Mouse (Mus musculus) bone marrow macrophage, adult 2 months (primary cell): Measurements from ENCODE around the gene Gabrr2. TPM values are rescaled to one million over a fixed set of nuclear protein-coding genes. Genes with fewer than 3 reads are reported as not detected.
A peak's percentile ranks its signal among the peaks of the same experiment; 100 is the strongest.

Source experiments
- H3K27ac ChIP-seq: 2 replicates; pipeline ENCODE4 v1.5.1; 2012; ENCODE audit warnings: low read depth, low read length; ENCODE audit not compliant: insufficient read depth
- H3K4me1 ChIP-seq: 2 replicates; pipeline ENCODE4 v1.6.1; 2012; ENCODE audit warnings: low read length; ENCODE audit not compliant: control insufficient read depth, insufficient read depth
- H3K4me3 ChIP-seq: 2 replicates; pipeline ENCODE4 v1.5.1; 2012; ENCODE audit warnings: mild to moderate bottlenecking, low read length, moderate library complexity; ENCODE audit not compliant: insufficient read depth
- CTCF ChIP-seq: IDR thresholded peaks from 2 replicates; pipeline ENCODE4 v1.5.1; 2012; ENCODE audit warnings: low read depth, mild to moderate bottlenecking, low read length, moderate library complexity
- POLR2A ChIP-seq: IDR thresholded peaks from 2 replicates; pipeline ENCODE4 v1.6.1; 2012; ENCODE audit warnings: mild to moderate bottlenecking, low read depth, low read length, borderline replicate concordance
- polyA plus RNA-seq: library from polyadenylated mRNA; stranded (reverse); fragments of >200 nt; gene quantifications from 2 replicates; pipeline ENCODE4 v1.2.4, GENCODE M21; 2012; ENCODE audit not compliant: missing spikeins, insufficient read depth, insufficient read length

Gabrr2 gene
- polyA plus RNA-seq, 1 experiment, result 0.31 TPM

- TF ChIP-seq CTCF, result no peak
- Histone ChIP-seq H3K27ac (no peak overlapping the region), H3K4me3 (no peak overlapping the region), H3K4me1 (peaks cover 8% of the 10 kb centered on the region)
Measured at GRCm38 (mm10) chr4:33067826-33068225, 5.0 kb downstream of the Gabrr2 start.

DNA sequence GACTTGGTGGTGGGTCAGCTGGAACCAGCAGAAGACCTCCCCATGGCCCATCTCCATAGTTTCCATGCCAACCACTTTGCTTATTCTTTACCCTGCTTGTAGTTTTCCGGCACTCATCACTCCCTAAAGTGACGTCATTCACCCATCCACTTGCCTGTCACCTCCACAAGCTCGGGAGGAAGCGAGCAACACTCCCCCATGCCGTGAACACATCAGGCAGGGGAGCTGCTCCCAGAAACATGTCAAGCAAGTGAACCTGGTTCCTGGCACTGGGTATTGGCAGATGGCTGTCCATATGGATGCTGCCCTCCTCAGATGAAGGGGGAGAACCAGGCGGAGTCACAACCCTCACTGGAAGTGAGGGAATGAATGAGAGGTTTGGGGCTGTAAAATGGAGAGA lies 6.1 kb downstream of the Gabrr2 start:
- TF ChIP-seq CTCF (no peak), POLR2A (no peak)
- Histone ChIP-seq H3K4me1 (peaks cover 17% of the 10 kb centered on the region), H3K4me3 (no peak overlapping the region), H3K27ac (no peak overlapping the region)

GRCm38 (mm10) chr4:33070326-33070725 lies 7.5 kb downstream of the Gabrr2 start:
- H3K4me3 ChIP-seq, result no peak overlapping the region
- no peak for TF ChIP-seq CTCF
- no peak for TF ChIP-seq POLR2A
- H3K4me1 ChIP-seq, result peaks cover 23% of the 10 kb centered on the region
- H3K27ac ChIP-seq, result no peak overlapping the region

DNA sequence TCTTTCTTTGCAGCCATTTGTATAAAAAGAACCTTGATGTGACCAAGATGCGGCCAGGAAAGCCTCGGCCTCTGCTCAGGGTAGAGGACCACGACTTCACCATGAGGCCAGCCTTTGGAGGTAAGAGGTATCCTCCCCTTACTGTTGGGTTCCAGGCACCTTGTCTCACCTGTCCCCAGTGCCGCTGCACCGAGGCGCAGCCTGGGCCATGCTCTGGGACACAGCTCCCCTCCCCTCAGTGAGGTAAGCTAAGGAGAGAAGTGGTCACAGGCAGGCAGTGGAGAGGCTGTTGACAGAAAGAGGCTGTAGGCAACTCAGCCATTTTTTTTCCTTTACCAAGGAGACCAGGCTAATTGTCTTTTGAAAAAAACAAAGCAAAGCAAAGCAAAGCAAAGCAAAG lies 8.5 kb downstream of the Gabrr2 start:
- Histone ChIP-seq H3K27ac (no peak overlapping the region), H3K4me3 (no peak overlapping the region), H3K4me1 (peaks cover 27% of the 10 kb centered on the region)
- no peak for TF ChIP-seq CTCF
- no peak for TF ChIP-seq POLR2A

DNA sequence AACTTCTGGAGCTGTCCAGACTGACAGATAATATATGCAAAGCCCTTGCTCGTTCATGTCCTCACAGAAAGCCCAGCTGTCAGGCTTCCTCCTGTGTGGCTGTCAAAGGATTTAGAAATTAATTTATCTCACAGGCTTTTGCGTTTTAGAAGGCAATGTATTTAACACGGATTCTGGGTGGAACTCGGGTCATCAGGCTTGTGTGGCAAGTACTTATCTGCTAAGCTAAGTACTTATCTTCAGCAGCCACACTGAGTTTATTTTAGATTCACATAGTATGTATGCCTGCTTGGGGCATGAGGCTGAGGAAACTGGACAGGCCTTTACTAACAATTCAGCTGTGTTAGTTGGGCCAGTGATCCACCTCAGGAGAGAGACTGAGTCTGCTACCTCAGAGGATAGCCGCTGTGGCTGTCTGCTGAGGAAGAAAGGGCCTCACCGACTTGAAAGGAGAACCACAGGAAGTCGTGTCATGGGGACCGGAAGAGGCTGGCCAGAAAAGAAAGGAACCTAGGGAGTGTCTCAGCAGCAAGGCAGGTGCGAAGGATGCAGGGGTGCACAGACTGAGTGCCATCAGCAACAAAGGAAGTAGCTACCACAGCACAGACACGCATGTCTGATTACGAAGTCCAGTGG lies 9.8 kb downstream of the Gabrr2 start:
- TF ChIP-seq CTCF, result no peak
- no peak for TF ChIP-seq POLR2A
- Histone ChIP-seq H3K4me3 (no peak overlapping the region), H3K4me1 (peaks cover 36% of the 10 kb centered on the region), H3K27ac (peak overlapping the region; percentile 52)

GRCm38 (mm10) chr4:33074406-33074805 lies 11.6 kb downstream of the Gabrr2 start:
- H3K4me1 ChIP-seq, result peaks cover 43% of the 10 kb centered on the region
- no peak overlapping the region for H3K4me3 ChIP-seq
- TF ChIP-seq POLR2A (no peak), CTCF (no peak)
- H3K27ac ChIP-seq, result no peak overlapping the region

DNA sequence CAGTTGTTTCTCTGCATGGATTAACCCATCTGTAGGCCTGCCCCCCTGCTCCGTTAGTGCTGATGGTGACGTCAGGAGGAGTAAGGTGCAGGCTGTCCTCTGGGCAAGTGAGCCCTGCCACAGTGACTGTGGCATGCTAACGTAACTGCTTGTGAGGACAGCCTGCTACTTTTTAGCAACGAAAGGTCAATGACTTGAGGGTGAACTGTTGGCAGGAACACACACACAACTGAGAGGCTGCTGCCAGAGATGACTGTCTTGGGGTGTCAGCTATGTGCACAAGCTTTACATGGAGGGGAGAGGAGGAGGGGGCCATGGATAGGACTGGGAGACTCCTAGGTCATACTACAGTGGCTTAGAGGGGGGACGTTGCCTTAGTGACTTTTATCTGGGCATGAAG lies 12.1 kb downstream of the Gabrr2 start:
- Histone ChIP-seq H3K4me3 (no peak overlapping the region), H3K27ac (no peak overlapping the region), H3K4me1 (peaks cover 47% of the 10 kb centered on the region)
- no peak for TF ChIP-seq POLR2A
- no peak for TF ChIP-seq CTCF

- TF ChIP-seq CTCF (no peak), POLR2A (no peak)
- Histone ChIP-seq H3K27ac (no peak overlapping the region), H3K4me1 (peaks cover 49% of the 10 kb centered on the region), H3K4me3 (no peak overlapping the region)
Measured at GRCm38 (mm10) chr4:33075776-33076524, 13.2 kb downstream of the Gabrr2 start.

- no peak for TF ChIP-seq CTCF
- no peak for TF ChIP-seq POLR2A
- no peak overlapping the region for H3K27ac ChIP-seq
- no peak overlapping the region for H3K4me3 ChIP-seq
- peaks cover 49% of the 10 kb centered on the region for H3K4me1 ChIP-seq
Measured at GRCm38 (mm10) chr4:33077161-33077560, 14.4 kb downstream of the Gabrr2 start.

- TF ChIP-seq CTCF, result no peak
- TF ChIP-seq POLR2A, result no peak
- no peak overlapping the region for H3K27ac ChIP-seq
Measured at GRCm38 (mm10) chr4:33077724-33078123, 14.9 kb downstream of the Gabrr2 start.

More at GRCm38 (mm10) chr4:33077724-33078123, 14.9 kb downstream of the Gabrr2 start:
- H3K4me1 ChIP-seq, result peaks cover 45% of the 10 kb centered on the region
- no peak overlapping the region for H3K4me3 ChIP-seq
